Mouse (Mus musculus): ENCODE results near the gene Amigo2.

The Amigo2 gene

GRCm38 (mm10) chr15:97246911-97247790 is at the start of gene Amigo2, which contains the start of gene Pced1b:
Amigo2 (minus strand) TSS chr15:97247287.
Pced1b (plus strand) TSS chr15:97247107.
- DNase-seq: peak; percentile 69

- peak; percentile 24 for DNase-seq
Observed at GRCm38 (mm10) chr15:97291291-97292050, 44.4 kb upstream of the Amigo2 start.

DNA sequence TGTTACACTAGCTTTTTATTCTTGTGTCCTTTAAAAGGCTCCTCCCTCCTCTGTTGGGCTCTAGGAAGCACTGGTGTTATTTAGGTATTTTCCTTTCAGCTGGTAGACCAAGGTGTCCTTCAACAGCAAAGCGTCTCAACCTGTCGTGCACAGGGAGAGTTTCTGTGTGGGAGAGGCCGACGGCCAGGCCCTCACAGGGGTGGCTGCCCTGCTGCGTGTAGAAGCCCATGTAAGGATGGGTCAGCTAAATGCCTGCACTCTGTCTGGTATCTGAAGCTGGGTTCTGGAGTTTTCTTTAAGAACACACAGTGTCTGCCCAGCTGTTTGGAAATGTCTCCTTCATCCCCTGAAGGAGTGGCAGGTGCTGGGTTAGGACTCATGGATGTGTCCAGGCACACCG is 43.3 kb upstream of the Amigo2 start:
- no peak for DNase-seq

GRCm38 (mm10) chr15:97289176-97289575 is 42.1 kb upstream of the Amigo2 start:
- DNase-seq: no peak

- no peak for DNase-seq
Observed at GRCm38 (mm10) chr15:97288690-97289089, 41.6 kb upstream of the Amigo2 start.

DNA sequence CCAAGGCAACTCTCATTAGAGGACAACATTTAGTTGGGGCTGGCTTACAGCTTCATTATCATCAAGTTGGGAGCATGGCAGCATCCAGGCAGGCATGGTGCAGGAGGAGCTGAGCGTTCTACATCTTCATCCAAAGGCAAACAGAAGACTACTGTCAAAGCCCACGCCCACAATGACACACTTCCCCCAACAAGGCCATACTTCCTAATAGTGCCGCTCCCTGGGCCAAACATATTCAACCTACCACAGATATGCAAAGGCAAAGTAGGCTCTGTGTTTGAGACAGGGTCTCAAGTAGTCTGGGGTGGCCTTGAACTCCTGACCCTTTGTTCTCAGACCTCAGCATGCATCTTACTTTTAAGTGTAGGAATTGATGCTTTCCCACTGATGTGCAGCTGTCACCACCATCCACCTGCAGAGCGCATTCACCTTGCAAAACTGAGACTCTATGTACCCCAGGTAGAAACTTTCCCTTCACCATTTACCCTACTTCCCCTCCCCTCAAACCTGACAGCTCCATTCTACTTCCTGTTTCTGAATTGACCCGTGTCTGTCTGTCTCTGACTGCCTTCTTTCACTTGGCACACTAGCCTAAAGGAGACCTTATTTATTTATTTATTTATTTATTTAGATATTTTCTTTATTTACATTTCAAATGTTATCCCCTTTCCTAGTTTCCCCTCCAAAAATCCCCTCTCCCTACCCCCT is 40.5 kb upstream of the Amigo2 start:
- no peak for DNase-seq

DNA sequence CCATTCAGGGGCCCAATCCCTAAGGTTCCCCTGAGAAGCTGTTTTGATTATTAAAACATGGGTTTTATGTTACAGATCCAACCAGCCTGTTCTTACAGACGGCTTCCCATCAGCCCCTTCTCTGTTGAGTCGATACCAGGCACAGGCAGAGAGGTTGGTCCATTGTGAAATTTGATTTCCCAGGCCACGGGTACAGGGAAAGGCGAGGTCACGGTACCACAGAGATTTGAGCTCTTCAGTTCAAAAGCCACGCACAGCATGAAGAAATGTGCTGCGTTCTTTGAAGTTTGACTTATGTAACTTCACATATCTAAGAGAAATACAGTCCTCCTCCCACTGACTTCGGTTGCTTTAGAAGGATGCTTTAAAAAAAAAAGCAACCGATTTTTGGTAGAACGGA is 39.6 kb upstream of the Amigo2 start:
- DNase-seq: no peak

- no peak for DNase-seq
Observed at GRCm38 (mm10) chr15:97285665-97286212, 38.7 kb upstream of the Amigo2 start.

DNA sequence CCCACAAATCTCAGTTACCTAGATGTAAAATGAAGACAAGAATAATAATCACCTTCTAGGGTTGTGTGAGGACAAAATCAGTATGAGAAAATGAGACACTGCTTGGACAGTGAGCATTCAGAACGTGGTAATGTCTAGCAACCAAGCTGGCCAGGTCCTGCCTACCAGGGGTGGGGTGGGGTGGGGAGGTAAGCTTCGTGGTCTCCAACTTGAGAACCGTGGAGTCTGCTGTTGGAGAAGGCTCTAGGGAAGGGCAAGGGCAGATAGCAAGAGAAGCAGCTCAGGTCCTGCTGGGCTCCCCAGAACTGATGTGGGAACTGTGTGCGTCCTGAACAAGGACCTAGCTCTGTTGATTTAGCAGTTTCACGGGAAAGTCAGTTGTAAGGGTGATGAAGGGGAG is 37.1 kb upstream of the Amigo2 start:
- DNase-seq: no peak

- DNase-seq: no peak
Observed at GRCm38 (mm10) chr15:97282572-97282881, 35.4 kb upstream of the Amigo2 start.

- DNase-seq: no peak
Observed at GRCm38 (mm10) chr15:97281712-97282571, 34.9 kb upstream of the Amigo2 start.

GRCm38 (mm10) chr15:97280776-97281175 is 33.7 kb upstream of the Amigo2 start:
- no peak for DNase-seq

DNA sequence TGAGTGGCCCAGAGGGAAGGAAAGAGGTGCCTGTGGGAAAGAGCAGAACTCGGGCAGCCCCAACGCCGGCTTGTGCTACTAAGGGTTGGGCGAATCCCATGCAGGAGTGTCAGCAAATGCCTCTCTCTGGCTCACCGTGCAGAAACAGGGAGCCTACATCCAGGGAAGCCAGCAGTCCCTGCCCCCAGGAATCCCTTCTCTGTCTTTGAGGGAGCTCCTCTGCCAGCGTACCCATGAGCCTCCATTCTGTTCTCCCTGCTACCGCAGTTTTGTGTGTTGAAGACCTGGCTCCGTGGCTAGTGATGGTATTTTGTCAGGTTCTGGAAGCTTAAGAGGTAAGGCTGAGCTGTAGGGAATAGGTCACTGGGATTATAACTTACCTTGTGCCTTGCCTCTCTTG is 33.0 kb upstream of the Amigo2 start:
- no peak for DNase-seq

DNA sequence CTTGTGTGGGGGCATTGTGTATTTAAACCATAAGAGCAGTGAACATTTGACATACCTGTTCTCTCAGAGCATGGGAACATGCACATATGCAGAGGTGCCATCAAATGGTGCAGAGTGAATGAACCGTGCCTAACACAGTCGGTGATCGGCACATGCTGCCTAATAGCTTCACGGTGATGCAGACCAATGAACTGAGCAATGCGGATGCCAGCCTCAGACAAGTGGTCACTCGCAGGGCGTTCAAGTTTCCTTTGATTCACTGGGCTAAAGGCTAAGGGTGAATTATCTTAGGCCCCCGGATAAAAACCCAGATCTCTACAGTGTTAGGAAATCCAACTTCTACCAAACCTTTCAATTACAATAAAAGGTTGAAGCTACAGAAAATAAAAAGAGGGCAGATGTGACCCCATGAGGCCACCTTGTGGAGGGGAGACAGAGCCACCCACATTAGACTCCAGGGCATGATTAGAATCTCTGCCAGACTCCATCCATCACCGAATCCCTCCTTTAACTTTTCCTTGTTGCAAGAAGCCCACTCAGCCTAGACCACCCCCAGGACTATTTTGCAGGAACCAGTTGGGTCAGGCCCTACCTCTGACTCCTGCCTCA is 31.4 kb upstream of the Amigo2 start:
- no peak for DNase-seq

DNA sequence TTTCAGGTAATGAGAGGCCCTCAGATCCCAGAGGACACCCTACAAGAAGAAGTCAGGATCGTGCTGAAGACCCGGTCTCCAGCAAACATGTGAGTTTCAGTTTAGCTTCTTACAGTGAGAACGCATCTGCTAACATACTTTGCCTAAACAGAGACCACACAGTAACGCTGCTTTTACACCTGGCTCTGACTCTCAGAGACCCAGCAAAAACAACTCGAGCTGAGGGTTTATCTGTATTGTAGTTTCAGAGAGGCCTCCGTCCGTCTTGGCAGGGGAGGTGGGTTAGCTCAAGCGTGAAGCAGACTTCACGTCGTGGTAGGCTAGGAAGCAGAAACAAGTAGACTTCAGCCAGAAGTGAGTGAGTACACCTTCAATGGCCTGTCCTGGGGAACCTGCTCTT is 30.2 kb upstream of the Amigo2 start:
- DNase-seq: no peak

GRCm38 (mm10) chr15:97276660-97277153 is 29.6 kb upstream of the Amigo2 start:
- no peak for DNase-seq

- no peak for DNase-seq
Observed at GRCm38 (mm10) chr15:97275626-97276395, 28.7 kb upstream of the Amigo2 start.

- no peak for DNase-seq
Observed at GRCm38 (mm10) chr15:97272831-97273230, 25.7 kb upstream of the Amigo2 start.

DNA sequence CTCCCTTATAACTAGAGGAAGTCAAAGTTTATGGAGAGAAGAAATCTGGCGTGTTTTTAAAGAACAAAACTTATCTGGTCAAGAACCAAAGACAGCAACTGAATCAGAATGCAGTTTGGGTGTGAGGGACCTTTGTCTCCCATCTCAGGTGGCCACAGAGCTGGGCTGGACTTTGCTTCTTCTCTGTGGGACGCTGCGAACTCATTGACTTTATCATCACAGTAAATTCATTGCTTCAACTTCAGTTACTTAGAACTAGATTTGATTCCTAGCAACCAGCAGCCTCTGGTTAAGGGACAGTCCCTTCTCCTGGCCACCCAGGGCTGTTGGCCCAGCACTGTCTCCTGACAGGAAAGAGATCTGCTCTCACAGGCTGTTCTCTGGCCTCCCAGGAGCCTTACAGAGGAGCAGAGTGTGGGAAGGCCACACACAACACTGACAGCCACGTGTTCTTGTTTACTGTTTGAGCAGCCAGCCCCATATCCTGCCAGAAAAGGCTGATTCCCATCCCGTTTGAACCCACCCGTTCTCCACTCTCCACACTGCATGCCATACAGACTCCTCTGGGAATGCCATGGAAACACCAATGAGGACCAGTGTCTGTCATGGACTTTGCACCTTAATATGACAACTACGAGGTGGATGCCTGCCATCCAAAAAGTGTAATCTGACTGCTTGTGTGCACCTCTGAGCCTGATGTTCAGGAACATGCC is 25.1 kb upstream of the Amigo2 start:
- no peak for DNase-seq

DNA sequence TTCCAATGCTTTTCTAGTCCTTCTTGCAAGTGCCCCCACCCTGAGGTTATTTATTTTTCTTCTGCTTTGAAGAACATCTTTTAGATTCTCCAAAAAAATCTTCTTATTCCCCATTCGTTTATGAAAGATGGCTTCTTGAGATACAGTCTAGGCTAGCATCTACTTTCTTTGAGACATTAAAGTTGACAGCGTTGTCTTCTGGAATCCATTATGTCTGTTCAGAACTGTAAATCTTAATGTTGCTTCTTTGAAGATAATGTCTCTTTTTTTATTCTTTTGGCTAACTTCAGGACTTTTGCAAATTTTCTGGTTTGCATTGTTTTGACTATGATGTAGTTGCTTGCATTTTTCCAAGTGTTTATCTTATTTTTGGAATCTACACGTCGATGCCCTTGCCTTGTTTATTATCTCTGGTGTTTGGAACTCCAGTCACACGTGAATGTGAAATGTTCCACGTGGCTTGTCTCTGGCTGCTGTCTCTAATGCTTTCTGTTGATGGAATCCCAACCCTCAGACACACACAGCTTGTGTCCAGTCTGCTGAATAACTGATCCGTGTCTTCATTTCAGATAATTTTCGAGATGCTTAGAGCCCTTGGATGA is 20.1 kb upstream of the Amigo2 start:
- no peak for DNase-seq

Measured in kidney, adult 18-20 months (tissue).